Mouse (Mus musculus) kidney, embryonic 14.5 days (tissue): ENCODE data around the gene Hmcn2. TPM values are rescaled to one million over a fixed set of nuclear protein-coding genes. Genes with fewer than 3 reads are reported as not detected.

Source experiments
- ATAC-seq: fragments of 200-750 bp; cut with Nextera tagmentation; 2 replicates; pipeline ENCODE4 v1.8.0; 2017; ENCODE audit warnings: moderate number of reproducible peaks, mild to moderate bottlenecking, moderate TSS enrichment, moderate library complexity; ENCODE audit not compliant: low FRiP score, low TSS enrichment
- H3K27ac ChIP-seq: fragments of 300-500 bp; sonication (generic); 2 replicates; pipeline ENCODE4 v1.5.1; 2014; ENCODE audit warnings: low read depth, mild to moderate bottlenecking, low read length, moderate library complexity, mixed read lengths
- H3K27me3 ChIP-seq: fragments of 300-500 bp; sonication (generic); 2 replicates; pipeline ENCODE4 v1.6.1; 2014; ENCODE audit warnings: mild to moderate bottlenecking, low read length; ENCODE audit not compliant: control insufficient read depth, insufficient read depth
- H3K36me3 ChIP-seq: fragments of 300-500 bp; sonication (generic); 2 replicates; pipeline ENCODE4 v1.6.1; 2014; ENCODE audit warnings: low read length, mixed read lengths; ENCODE audit not compliant: control insufficient read depth, insufficient read depth
- H3K4me1 ChIP-seq: fragments of 300-500 bp; sonication (generic); 2 replicates; pipeline ENCODE4 v1.6.1; 2014; ENCODE audit warnings: low read length, mixed read lengths; ENCODE audit not compliant: control insufficient read depth, insufficient read depth
- H3K4me2 ChIP-seq: fragments of 300-500 bp; sonication (generic); replicated peaks from 2 replicates; pipeline ENCODE4 v1.6.1; 2014; ENCODE audit warnings: low read depth, mild to moderate bottlenecking, low read length
- H3K4me3 ChIP-seq: fragments of 300-500 bp; sonication (generic); 2 replicates; pipeline ENCODE4 v1.5.1; 2014; ENCODE audit warnings: mild to moderate bottlenecking, low read length
- H3K9ac ChIP-seq: fragments of 300-500 bp; sonication (generic); 2 replicates; pipeline ENCODE4 v1.6.1; 2014; ENCODE audit warnings: low read depth, mild to moderate bottlenecking, low read length, moderate library complexity
- H3K9me3 ChIP-seq: fragments of 300-500 bp; sonication (generic); 2 replicates; pipeline ENCODE4 v1.6.1; 2016; ENCODE audit warnings: low read length; ENCODE audit not compliant: control insufficient read depth
- WGBS: fragments of 180-500 bp; shearing (Covaris S2); extraction: QIAGEN DNeasy Blood & Tissue Kit; methylation state at CpG from one replicate; pipeline ENCODE4 v1.1.7; 2014; 5-methylcytosine and 5-hydroxymethylcytosine counted together
- polyA plus RNA-seq: library from polyadenylated mRNA; unstranded; fragments of >200 nt; fragmentation: Nextera tagmentation; extraction: Ambion mirVana; gene quantifications from 2 replicates; pipeline ENCODE4 v1.2.1, GENCODE M21; 2014

Gene Hmcn2
- polyA plus RNA-seq, 1 experiment from 2014 or later, result not detected

DNA sequence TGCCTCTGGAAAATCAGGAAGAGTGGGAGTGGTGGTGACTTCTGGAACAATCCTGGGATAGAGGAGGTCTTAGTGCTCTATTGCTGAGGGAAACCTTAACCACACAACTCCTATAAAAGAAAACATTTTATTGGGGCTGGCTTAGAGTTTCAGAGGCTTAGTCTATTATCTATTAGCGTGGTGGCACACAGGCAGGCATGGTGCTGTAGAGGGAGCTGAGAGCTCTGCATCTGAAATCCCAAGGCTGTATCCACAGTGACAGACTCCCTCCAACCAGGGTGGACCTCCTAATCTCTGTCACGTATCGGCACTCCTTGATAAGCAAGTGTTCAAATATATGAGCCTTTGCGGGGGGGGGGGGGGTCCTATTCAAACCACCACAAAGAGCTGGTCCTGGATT is 15.4 kb upstream of the Hmcn2 start:
- Histone ChIP-seq H3K9ac (no peak overlapping the region), H3K27me3 (no peaks in the 10 kb centered on the region), H3K36me3 (peaks cover 4% of the 10 kb centered on the region; the same call in 1 of the 2 replicates), H3K9me3 (no peaks in the 10 kb centered on the region), H3K4me3 (no peak overlapping the region), H3K4me1 (no peaks in the 10 kb centered on the region), H3K27ac (no peak overlapping the region), H3K4me2 (peak overlapping the region; percentile 49)
- no peak for ATAC-seq
- WGBS, result 50% methylated on average over 4 of the region's 4 CpGs

DNA sequence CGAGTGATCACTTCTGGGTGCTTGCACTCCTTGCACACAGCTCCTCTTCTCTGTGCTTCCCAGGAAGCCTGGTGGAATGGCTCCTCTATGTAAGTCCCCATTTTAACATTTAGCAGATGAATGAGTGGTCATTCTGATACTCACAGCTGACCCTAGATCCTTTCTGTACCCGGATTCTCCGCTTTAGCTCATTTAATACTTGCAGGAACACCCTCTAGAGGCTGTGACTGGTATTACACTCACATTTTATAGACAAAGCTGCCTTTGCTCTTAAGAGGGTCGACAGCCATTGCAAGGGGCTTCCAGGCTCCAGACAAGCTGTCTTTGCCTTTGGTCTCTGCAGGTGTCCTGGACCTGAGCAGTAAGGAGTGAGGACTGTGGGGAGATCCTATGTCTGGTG is 14.9 kb upstream of the Hmcn2 start:
- no peak for ATAC-seq
- H3K4me2 ChIP-seq, result no peak overlapping the region
- no peak overlapping the region for H3K9ac ChIP-seq
- no peaks in the 10 kb centered on the region for H3K4me1 ChIP-seq
- H3K27me3 ChIP-seq, result no peaks in the 10 kb centered on the region
- no peak overlapping the region for H3K4me3 ChIP-seq
- no peak overlapping the region for H3K27ac ChIP-seq
- H3K36me3 ChIP-seq, result no peaks in the 10 kb centered on the region; the same call in 1 of the 2 replicates
- H3K9me3 ChIP-seq, result no peaks in the 10 kb centered on the region
- 20% methylated on average over 4 of the region's 4 CpGs for WGBS

GRCm38 (mm10) chr2:31299996-31300395 is 14.2 kb upstream of the Hmcn2 start:
- no peaks in the 10 kb centered on the region for H3K36me3 ChIP-seq
- H3K27me3 ChIP-seq, result no peaks in the 10 kb centered on the region
- WGBS, result 77% methylated on average over 10 of the region's 10 CpGs
- no peaks in the 10 kb centered on the region for H3K9me3 ChIP-seq
- no peak overlapping the region for H3K4me2 ChIP-seq
- no peaks in the 10 kb centered on the region for H3K4me1 ChIP-seq
- ATAC-seq, result no peak
- H3K9ac ChIP-seq, result no peak overlapping the region
- no peak overlapping the region for H3K4me3 ChIP-seq
- no peak overlapping the region for H3K27ac ChIP-seq

- Histone ChIP-seq H3K27ac (no peak overlapping the region), H3K4me2 (no peak overlapping the region), H3K9me3 (no peaks in the 10 kb centered on the region), H3K4me3 (no peak overlapping the region), H3K36me3 (no peaks in the 10 kb centered on the region), H3K9ac (no peak overlapping the region), H3K27me3 (no peaks in the 10 kb centered on the region), H3K4me1 (no peaks in the 10 kb centered on the region)
- whole genome bisulfite sequencing, result 75% methylated on average over 9 of the region's 9 CpGs
- no peak for ATAC-seq
Measured at GRCm38 (mm10) chr2:31303177-31303576, 11.0 kb upstream of the Hmcn2 start.

- Histone ChIP-seq H3K36me3 (no peaks in the 10 kb centered on the region), H3K4me2 (no peak overlapping the region), H3K9ac (no peak overlapping the region), H3K9me3 (no peaks in the 10 kb centered on the region), H3K4me1 (no peaks in the 10 kb centered on the region), H3K4me3 (no peak overlapping the region), H3K27me3 (no peaks in the 10 kb centered on the region), H3K27ac (no peak overlapping the region)
- ATAC-seq, result no peak
- 64% methylated on average over 9 of the region's 9 CpGs for WGBS
Measured at GRCm38 (mm10) chr2:31304191-31304590, 10.0 kb upstream of the Hmcn2 start.

GRCm38 (mm10) chr2:31304801-31305665 is 9.2 kb upstream of the Hmcn2 start:
- no peaks in the 10 kb centered on the region for H3K36me3 ChIP-seq
- no peaks in the 10 kb centered on the region for H3K4me1 ChIP-seq
- no peaks in the 10 kb centered on the region for H3K9me3 ChIP-seq
- H3K4me3 ChIP-seq, result no peak overlapping the region
- no peak for ATAC-seq
- H3K4me2 ChIP-seq, result no peak overlapping the region
- no peaks in the 10 kb centered on the region for H3K27me3 ChIP-seq
- H3K27ac ChIP-seq, result no peak overlapping the region
- 81% methylated on average over 22 of the region's 22 CpGs for WGBS
- no peak overlapping the region for H3K9ac ChIP-seq

DNA sequence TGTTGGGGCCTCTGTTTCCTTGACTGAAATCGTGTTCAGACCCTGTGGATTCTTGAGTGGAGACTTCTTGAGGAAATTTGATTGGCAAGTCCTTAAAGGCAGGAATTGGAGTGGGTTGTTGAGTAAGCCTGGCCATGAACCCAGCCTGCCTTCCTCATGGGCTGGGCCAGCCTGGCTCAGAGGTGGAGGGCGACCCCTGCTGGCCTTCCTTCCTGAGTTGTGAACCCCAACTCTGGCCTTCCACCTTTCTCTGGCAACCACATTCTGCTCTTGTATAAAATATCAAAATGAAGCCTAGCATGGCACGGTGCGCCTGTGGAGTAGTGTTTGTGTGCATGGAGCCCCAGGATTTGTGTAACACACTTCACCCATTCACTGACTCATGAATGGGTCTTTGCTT is 8.5 kb upstream of the Hmcn2 start:
- no peak overlapping the region for H3K27ac ChIP-seq
- H3K36me3 ChIP-seq, result no peaks in the 10 kb centered on the region
- no peaks in the 10 kb centered on the region for H3K27me3 ChIP-seq
- no peak overlapping the region for H3K4me2 ChIP-seq
- 46% methylated on average over 4 of the region's 4 CpGs for WGBS
- H3K4me1 ChIP-seq, result no peaks in the 10 kb centered on the region
- no peaks in the 10 kb centered on the region for H3K9me3 ChIP-seq
- ATAC-seq, result no peak
- no peak overlapping the region for H3K4me3 ChIP-seq
- no peak overlapping the region for H3K9ac ChIP-seq

DNA sequence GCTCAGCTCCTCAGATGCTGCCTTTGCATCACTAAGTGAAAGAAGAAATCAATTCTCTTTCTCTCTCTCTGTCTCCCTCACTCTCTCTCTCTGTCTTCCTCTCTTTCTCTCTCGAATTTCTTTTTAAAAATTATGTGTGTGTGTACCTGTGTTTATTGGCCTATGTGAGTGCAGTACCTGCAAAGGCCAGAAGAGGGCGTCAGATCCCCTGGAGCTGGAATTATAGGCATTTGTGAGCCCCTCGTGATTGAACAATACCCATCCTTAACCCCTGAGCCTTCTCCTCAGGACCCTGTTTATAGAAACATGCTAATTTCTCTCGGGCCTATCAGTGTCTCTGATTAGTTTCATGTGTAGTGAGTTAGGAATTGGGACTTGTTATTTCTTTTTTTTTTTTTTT is 6.0 kb upstream of the Hmcn2 start:
- Histone ChIP-seq H3K27me3 (peaks cover 9% of the 10 kb centered on the region), H3K4me2 (no peak overlapping the region), H3K4me1 (no peaks in the 10 kb centered on the region), H3K36me3 (no peaks in the 10 kb centered on the region), H3K9ac (no peak overlapping the region), H3K27ac (no peak overlapping the region), H3K4me3 (no peak overlapping the region), H3K9me3 (no peaks in the 10 kb centered on the region)
- no peak for ATAC-seq
- 79% methylated on average over 4 of the region's 4 CpGs for WGBS

DNA sequence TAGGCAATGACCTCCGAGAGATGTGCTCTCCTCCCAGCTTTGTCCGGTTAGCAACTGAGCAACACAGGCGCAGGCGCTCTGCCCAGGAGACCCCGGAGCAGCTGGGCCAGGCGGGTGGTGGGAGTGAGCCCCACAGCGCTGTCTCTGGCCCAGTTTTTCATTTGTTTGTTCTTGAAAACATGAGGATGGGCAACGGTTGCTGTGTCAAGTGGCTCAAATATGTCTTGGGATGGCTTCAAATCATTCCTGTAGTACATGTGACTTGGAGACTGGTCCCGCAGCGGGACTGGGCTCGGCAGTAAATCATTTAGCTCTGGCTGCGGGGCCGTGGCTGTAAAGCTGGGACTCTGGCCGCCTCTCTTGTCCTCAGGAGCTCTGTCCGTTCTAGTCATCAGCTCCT is 4.7 kb upstream of the Hmcn2 start:
- H3K27me3 ChIP-seq, result peaks cover 22% of the 10 kb centered on the region
- H3K36me3 ChIP-seq, result no peaks in the 10 kb centered on the region
- H3K4me3 ChIP-seq, result no peak overlapping the region
- 33% methylated on average over 15 of the region's 15 CpGs for whole genome bisulfite sequencing
- H3K4me2 ChIP-seq, result no peak overlapping the region
- H3K27ac ChIP-seq, result no peak overlapping the region
- H3K4me1 ChIP-seq, result peaks cover 4% of the 10 kb centered on the region
- no peaks in the 10 kb centered on the region for H3K9me3 ChIP-seq
- no peak for ATAC-seq
- H3K9ac ChIP-seq, result no peak overlapping the region
